Mouse (Mus musculus): Measurements from ENCODE around the gene Kif14. TPM values are rescaled to one million over a fixed set of nuclear protein-coding genes. Genes with fewer than 3 reads are reported as not detected.

Gene Kif14
- polyA plus RNA-seq, 1 experiment from 2014 or later: 0.50 TPM

GRCm38 (mm10) chr1:136543920-136544319, 77.8 kb downstream of the Kif14 start:
- H3K27ac ChIP-seq (ENCODE audit: low read depth, low read length): no peak overlapping the region
- 60% methylated on average over 7 of the region's 7 CpGs for WGBS
- no peaks in the 10 kb centered on the region for H3K9me3 ChIP-seq (ENCODE audit: control insufficient read depth)
- ATAC-seq: no peak
- H3K9ac ChIP-seq (ENCODE audit: low read depth, low read length): no peak overlapping the region
- TF ChIP-seq CTCF (IDR thresholded peaks at IDR 0.05; ENCODE audit: low read depth): no peak
- no peak overlapping the region for H3K4me2 ChIP-seq (replicated peaks; ENCODE audit: low read depth)
- no peak overlapping the region for H3K4me3 ChIP-seq (ENCODE audit: low read depth, low read length)
- H3K27me3 ChIP-seq (replicated peaks; ENCODE audit: control insufficient read depth, insufficient read depth, low read length): no peaks in the 10 kb centered on the region
- H3K4me1 ChIP-seq (replicated peaks; ENCODE audit: control insufficient read depth, insufficient read depth, low read length): no peaks in the 10 kb centered on the region
- H3K36me3 ChIP-seq (ENCODE audit: control insufficient read depth, insufficient read depth): no peaks in the 10 kb centered on the region

DNA sequence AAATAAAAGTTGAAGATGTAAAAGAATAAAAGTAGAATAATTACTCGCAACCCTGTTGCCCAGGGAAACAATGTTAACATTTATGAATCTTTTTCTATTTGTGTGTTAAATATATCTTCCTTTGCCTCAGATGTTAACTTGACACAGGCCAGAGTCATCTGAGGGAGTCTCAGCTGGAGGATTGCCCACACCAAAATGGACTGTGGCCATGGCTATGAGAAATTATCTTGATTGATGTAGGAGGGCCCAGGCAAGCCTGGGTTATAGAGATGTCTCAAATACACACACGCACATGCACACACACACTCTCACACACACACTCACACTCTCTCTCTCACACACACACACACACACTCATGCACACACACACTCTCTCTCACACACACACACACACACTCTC, 80.9 kb downstream of the Kif14 start:
- H3K4me3 ChIP-seq (ENCODE audit: low read depth, low read length): no peak overlapping the region
- no peak overlapping the region for H3K27ac ChIP-seq (ENCODE audit: low read depth, low read length)
- no peak overlapping the region for H3K9ac ChIP-seq (ENCODE audit: low read depth, low read length)
- H3K4me1 ChIP-seq (replicated peaks; ENCODE audit: control insufficient read depth, insufficient read depth, low read length): no peaks in the 10 kb centered on the region
- ATAC-seq: no peak
- H3K36me3 ChIP-seq (ENCODE audit: control insufficient read depth, insufficient read depth): no peaks in the 10 kb centered on the region
- no peak overlapping the region for H3K4me2 ChIP-seq (replicated peaks; ENCODE audit: low read depth)
- no peak for TF ChIP-seq CTCF (IDR thresholded peaks at IDR 0.05; ENCODE audit: low read depth)
- 73% methylated on average over 2 of the region's 2 CpGs for WGBS
- no peaks in the 10 kb centered on the region for H3K9me3 ChIP-seq (ENCODE audit: control insufficient read depth)
- no peaks in the 10 kb centered on the region for H3K27me3 ChIP-seq (replicated peaks; ENCODE audit: control insufficient read depth, insufficient read depth, low read length)

DNA sequence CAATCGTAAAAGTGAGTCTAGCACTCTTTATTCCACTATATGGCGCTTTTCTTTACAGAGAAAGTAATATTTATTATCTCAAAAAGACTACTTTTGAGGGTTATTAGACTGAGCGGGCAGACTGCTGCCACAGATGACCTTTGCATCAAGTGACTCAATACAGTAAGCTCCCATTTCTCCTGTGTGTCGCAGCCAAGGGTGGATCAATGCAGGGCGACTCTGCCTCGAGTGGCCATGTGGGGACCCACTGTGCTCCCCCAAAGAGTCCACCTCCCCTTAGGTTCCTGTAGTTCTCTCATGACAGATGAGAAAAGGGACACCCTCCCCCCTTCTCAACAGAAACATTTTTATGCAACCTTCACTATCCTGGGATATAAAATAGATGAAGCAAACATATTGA, 84.1 kb downstream of the Kif14 start:
- TF ChIP-seq CTCF (IDR thresholded peaks at IDR 0.05; ENCODE audit: low read depth): no peak
- Histone ChIP-seq H3K9me3 (ENCODE audit: control insufficient read depth) (no peaks in the 10 kb centered on the region), H3K4me1 (replicated peaks; ENCODE audit: control insufficient read depth, insufficient read depth, low read length) (no peaks in the 10 kb centered on the region), H3K27ac (ENCODE audit: low read depth, low read length) (no peak overlapping the region), H3K9ac (ENCODE audit: low read depth, low read length) (no peak overlapping the region), H3K27me3 (replicated peaks; ENCODE audit: control insufficient read depth, insufficient read depth, low read length) (no peaks in the 10 kb centered on the region), H3K4me3 (ENCODE audit: low read depth, low read length) (no peak overlapping the region), H3K36me3 (ENCODE audit: control insufficient read depth, insufficient read depth) (no peaks in the 10 kb centered on the region), H3K4me2 (replicated peaks; ENCODE audit: low read depth) (no peak overlapping the region)
- 85% methylated on average over 6 of the region's 6 CpGs for WGBS
- no peak for ATAC-seq

- peak; percentile 99 for TF ChIP-seq CTCF (IDR thresholded peaks at IDR 0.05; ENCODE audit: low read depth)
- Histone ChIP-seq H3K4me1 (replicated peaks; ENCODE audit: control insufficient read depth, insufficient read depth, low read length) (no peaks in the 10 kb centered on the region), H3K27ac (ENCODE audit: low read depth, low read length) (no peak overlapping the region), H3K4me2 (replicated peaks; ENCODE audit: low read depth) (no peak overlapping the region), H3K4me3 (ENCODE audit: low read depth, low read length) (no peak overlapping the region), H3K27me3 (replicated peaks; ENCODE audit: control insufficient read depth, insufficient read depth, low read length) (no peaks in the 10 kb centered on the region), H3K9me3 (ENCODE audit: control insufficient read depth) (no peaks in the 10 kb centered on the region), H3K36me3 (ENCODE audit: control insufficient read depth, insufficient read depth) (no peaks in the 10 kb centered on the region), H3K9ac (ENCODE audit: low read depth, low read length) (no peak overlapping the region)
- ATAC-seq: peak; percentile 41; the same call in 1 of the 2 replicates
- WGBS: 25% methylated on average over 16 of the region's 16 CpGs
Observed at GRCm38 (mm10) chr1:136550851-136551540, 84.9 kb downstream of the Kif14 start.

GRCm38 (mm10) chr1:136554686-136555085, 88.5 kb downstream of the Kif14 start:
- H3K9ac ChIP-seq (ENCODE audit: low read depth, low read length): no peak overlapping the region
- ATAC-seq: no peak
- H3K27me3 ChIP-seq (replicated peaks; ENCODE audit: control insufficient read depth, insufficient read depth, low read length): no peaks in the 10 kb centered on the region
- no peak for TF ChIP-seq CTCF (IDR thresholded peaks at IDR 0.05; ENCODE audit: low read depth)
- no peak overlapping the region for H3K4me2 ChIP-seq (replicated peaks; ENCODE audit: low read depth)
- no peaks in the 10 kb centered on the region for H3K9me3 ChIP-seq (ENCODE audit: control insufficient read depth)
- no peaks in the 10 kb centered on the region for H3K36me3 ChIP-seq (ENCODE audit: control insufficient read depth, insufficient read depth)
- H3K27ac ChIP-seq (ENCODE audit: low read depth, low read length): no peak overlapping the region
- 88% methylated on average over 3 of the region's 3 CpGs for WGBS
- no peak overlapping the region for H3K4me3 ChIP-seq (ENCODE audit: low read depth, low read length)
- H3K4me1 ChIP-seq (replicated peaks; ENCODE audit: control insufficient read depth, insufficient read depth, low read length): no peaks in the 10 kb centered on the region

GRCm38 (mm10) chr1:136555892-136556291, 89.7 kb downstream of the Kif14 start:
- ATAC-seq: no peak
- Histone ChIP-seq H3K9me3 (ENCODE audit: control insufficient read depth) (no peaks in the 10 kb centered on the region), H3K4me3 (ENCODE audit: low read depth, low read length) (no peak overlapping the region), H3K27me3 (replicated peaks; ENCODE audit: control insufficient read depth, insufficient read depth, low read length) (no peaks in the 10 kb centered on the region), H3K4me2 (replicated peaks; ENCODE audit: low read depth) (no peak overlapping the region), H3K9ac (ENCODE audit: low read depth, low read length) (no peak overlapping the region), H3K36me3 (ENCODE audit: control insufficient read depth, insufficient read depth) (no peaks in the 10 kb centered on the region), H3K27ac (ENCODE audit: low read depth, low read length) (no peak overlapping the region), H3K4me1 (replicated peaks; ENCODE audit: control insufficient read depth, insufficient read depth, low read length) (no peaks in the 10 kb centered on the region)
- peak; percentile 30 for TF ChIP-seq CTCF (IDR thresholded peaks at IDR 0.05; ENCODE audit: low read depth)
- 43% methylated on average over 7 of the region's 7 CpGs for WGBS
